Mouse (Mus musculus) CH12.LX (cell line): ENCODE results near the gene Fchsd2. TPM values are rescaled to one million over a fixed set of nuclear protein-coding genes. Genes with fewer than 3 reads are reported as not detected.

ENCODE experiments used
- DNase-seq: peaks from one replicate; pipeline ENCODE4 v3.0.0-alpha.2; 2013; ENCODE audit errors: extremely low read depth
- H3K27ac ChIP-seq: 2 replicates; pipeline ENCODE4 v1.5.1; 2012; ENCODE audit warnings: low read depth, mild to moderate bottlenecking, control low read depth, moderate library complexity; ENCODE audit not compliant: insufficient read depth
- H3K27me3 ChIP-seq: replicated peaks from 2 replicates; pipeline ENCODE3; 2012; ENCODE audit warnings: inconsistent platforms
- H3K36me3 ChIP-seq, 2 experiments: replicated peaks in 1 of 2; 2 replicates each; pipeline versions ENCODE3 to v1.6.1; 2012; ENCODE audit warnings: inconsistent platforms in 1 of 2, low read length in 1 of 2, mild to moderate bottlenecking in 1 of 2, mixed read lengths in 1 of 2, moderate library complexity in 1 of 2; ENCODE audit not compliant: control insufficient read depth in 1 of 2, insufficient read depth in 1 of 2
- H3K4me1 ChIP-seq, 2 experiments: 2 replicates each; pipeline ENCODE4 v1.6.1; 2012; ENCODE audit warnings: inconsistent platforms in 1 of 2, moderate library complexity in 1 of 2; ENCODE audit not compliant: insufficient read depth in 2 of 2, control insufficient read depth in 1 of 2
- H3K4me2 ChIP-seq: 2 replicates; pipeline ENCODE4 v1.6.1; 2012; ENCODE audit warnings: low read depth, mild to moderate bottlenecking, control low read depth; ENCODE audit not compliant: poor library complexity, insufficient read depth, severe bottlenecking
- H3K4me3 ChIP-seq, 3 experiments: fragments of 150-350 bp in 1 of 3; sonication (generic) in 1 of 3; replicated peaks in 1 of 3; 2 replicates each; pipeline versions ENCODE3 to v1.5.1; 2011 to 2012; ENCODE audit warnings: low read depth in 2 of 3, low read length in 2 of 3, mild to moderate bottlenecking in 2 of 3, moderate library complexity in 2 of 3, control low read depth in 1 of 3, improper control_type of control experiment in 1 of 3, inconsistent platforms in 1 of 3, mixed read lengths in 1 of 3; ENCODE audit not compliant: poor library complexity in 1 of 3
- H3K79me2 ChIP-seq: replicated peaks from 2 replicates; pipeline ENCODE4 v1.6.1; 2012; ENCODE audit warnings: mild to moderate bottlenecking, moderate library complexity; ENCODE audit not compliant: control insufficient read depth, poor library complexity, insufficient read depth, severe bottlenecking; ENCODE audit errors: extremely low read depth
- H3K9ac ChIP-seq: 2 replicates; pipeline ENCODE4 v1.6.1; 2012; ENCODE audit warnings: low read depth, mild to moderate bottlenecking, control low read depth, moderate library complexity; ENCODE audit not compliant: insufficient read depth
- H3K9me3 ChIP-seq: replicated peaks from 2 replicates; pipeline ENCODE3; 2012; ENCODE audit warnings: low read length, inconsistent platforms, mixed read lengths
- ETS1 ChIP-seq: conservative IDR thresholded peaks from 2 replicates; pipeline ENCODE4 v1.6.1; 2012; ENCODE audit warnings: low read depth, mild to moderate bottlenecking, inconsistent platforms, low read length, improper control_type of control experiment, moderate library complexity
- HCFC1 ChIP-seq: IDR thresholded peaks from 2 replicates; pipeline ENCODE4 v1.6.1; 2012; ENCODE audit warnings: low read depth, mild to moderate bottlenecking, inconsistent platforms, low read length, improper control_type of control experiment
- IRF4 ChIP-seq: IDR thresholded peaks from 2 replicates; pipeline ENCODE4 v1.6.1; 2014; ENCODE audit warnings: low read depth, mild to moderate bottlenecking, inconsistent platforms, low read length, improper control_type of control experiment
- JUND ChIP-seq: conservative IDR thresholded peaks from 2 replicates; pipeline ENCODE4 v1.6.1; 2011; ENCODE audit warnings: low read depth, low read length, improper control_type of control experiment
- KAT2A ChIP-seq: IDR thresholded peaks from 2 replicates; pipeline ENCODE4 v1.6.1; 2012; ENCODE audit warnings: low read length, improper control_type of control experiment, inconsistent platforms; ENCODE audit not compliant: insufficient replicate concordance
- MEF2A ChIP-seq: IDR thresholded peaks from 2 replicates; pipeline ENCODE4 v1.6.1; 2014; ENCODE audit warnings: low read depth, mild to moderate bottlenecking, inconsistent platforms, low read length, improper control_type of control experiment, borderline replicate concordance
- MXI1 ChIP-seq: IDR thresholded peaks from 2 replicates; pipeline ENCODE4 v1.6.1; 2011; ENCODE audit warnings: mild to moderate bottlenecking, low read depth, low read length, improper control_type of control experiment
- NELFE ChIP-seq: IDR thresholded peaks from 2 replicates; pipeline ENCODE4 v1.6.1; 2011; ENCODE audit warnings: low read depth, low read length, improper control_type of control experiment
- NRF1 ChIP-seq: IDR thresholded peaks from 2 replicates; pipeline ENCODE4 v1.6.1; 2014; ENCODE audit warnings: low read depth, mild to moderate bottlenecking, inconsistent platforms, low read length, improper control_type of control experiment, moderate library complexity
- PAX5 ChIP-seq: IDR thresholded peaks from 2 replicates; pipeline ENCODE4 v1.6.1; 2012; ENCODE audit warnings: low read length, inconsistent platforms, mixed read lengths
- POLR2A ChIP-seq: IDR thresholded peaks from 2 replicates; pipeline ENCODE4 v1.6.1; 2011; ENCODE audit warnings: low read depth, mild to moderate bottlenecking, improper control_type of control experiment, low read length
- POLR2AphosphoS2 ChIP-seq: IDR thresholded peaks from 2 replicates; pipeline ENCODE4 v1.6.1; 2011; ENCODE audit warnings: low read depth, low read length, improper control_type of control experiment
- RCOR1 ChIP-seq: conservative IDR thresholded peaks from 2 replicates; pipeline ENCODE4 v1.6.1; 2012; ENCODE audit warnings: low read depth, mild to moderate bottlenecking, inconsistent platforms, low read length, improper control_type of control experiment
- SMC3 ChIP-seq: IDR thresholded peaks from 2 replicates; pipeline ENCODE4 v1.6.1; 2011; ENCODE audit warnings: low read depth, low read length, improper control_type of control experiment
- TCF12 ChIP-seq: IDR thresholded peaks from 2 replicates; pipeline ENCODE4 v1.6.1; 2014; ENCODE audit warnings: low read depth, mild to moderate bottlenecking, inconsistent platforms, low read length, improper control_type of control experiment
- USF1 ChIP-seq: IDR thresholded peaks from 2 replicates; pipeline ENCODE4 v1.6.1; 2014; ENCODE audit warnings: low read depth, mild to moderate bottlenecking, inconsistent platforms, low read length, improper control_type of control experiment
- ZMIZ1 ChIP-seq: IDR thresholded peaks from 2 replicates; pipeline ENCODE4 v1.6.1; 2012; ENCODE audit warnings: low read depth, mild to moderate bottlenecking, inconsistent platforms, low read length, improper control_type of control experiment
- ZNF384 ChIP-seq: IDR thresholded peaks from 2 replicates; pipeline ENCODE4 v1.6.1; 2012; ENCODE audit warnings: low read depth, low read length, improper control_type of control experiment, inconsistent platforms
- dilution Hi-C: fragments of 300-500 bp; cut with MboI; formaldehyde crosslinking; loops from 2 replicates; pipeline ENCODE4 v1.14.3; 2020; ENCODE audit warnings: low sequenced_read_pairs; ENCODE audit not compliant: extremely low pct_unique_long_range_greater_than_20kb, extremely low pct_ligation_motif_present
- in situ Hi-C: fragments of 300-500 bp; cut with MboI; formaldehyde crosslinking; loops from 3 replicates; pipeline ENCODE4 v1.14.3; 2019; ENCODE audit warnings: low sequenced_read_pairs, low pct_ligation_motif_present, low pct_unique_long_range_greater_than_20kb, mixed read lengths
- polyA plus RNA-seq: library from polyadenylated mRNA; unstranded; fragments of >175 nt; gene quantifications from 2 replicates; pipeline ENCODE4 v1.2.1, GENCODE M21; 2012; ENCODE audit warnings: low read depth; ENCODE audit not compliant: insufficient read length
- total RNA-seq, 2 experiments: library from RNA; depleted of rRNA; stranded (reverse); fragments of 300-350 nt in 1 of 2; fragments of >200 nt in 1 of 2; gene quantifications; 2 replicates each; pipeline ENCODE4 v1.2.3; 2012 to 2014

Gene Fchsd2
- total and polyA plus RNA-seq, 3 experiments, result 23.8 to 38.2 (median 25.5) TPM

GRCm38 (mm10) chr7:101329606-101330005 lies 236.9 kb downstream of the Fchsd2 start:
- Histone ChIP-seq H3K4me2 (no peak overlapping the region), H3K9me3 (no peaks in the 10 kb centered on the region), H3K27me3 (peaks cover 3% of the 10 kb centered on the region), H3K4me1 (peaks cover 0 to 15% of the 10 kb centered on the region in 2 experiments; a peak in 2 of 4 replicates), H3K4me3 (no peak overlapping the region), H3K9ac (no peak overlapping the region), H3K27ac (no peak overlapping the region), H3K36me3 (no peaks in the 10 kb centered on the region), H3K79me2 (no peaks in the 10 kb centered on the region)
- TF ChIP-seq POLR2A (no peak), USF1 (no peak), NRF1 (no peak), ETS1 (no peak), ZNF384 (no peak)
- in situ Hi-C loops, result no loop called here
- dilution Hi-C loops, result no loop called here
- no peak for DNase-seq

GRCm38 (mm10) chr7:101330074-101330840 lies 237.6 kb downstream of the Fchsd2 start:
- peaks cover 0 to 15% of the 10 kb centered on the region in 2 experiments; a peak in 2 of 4 replicates for H3K4me1 ChIP-seq
- no peak overlapping the region for H3K27ac ChIP-seq
- peaks cover 3% of the 10 kb centered on the region for H3K27me3 ChIP-seq
- dilution Hi-C loops, result no loop called here
- H3K9ac ChIP-seq, result no peak overlapping the region
- no peak overlapping the region for H3K4me3 ChIP-seq
- no peak overlapping the region for H3K4me2 ChIP-seq
- H3K79me2 ChIP-seq, result no peaks in the 10 kb centered on the region
- in situ Hi-C loops, result no loop called here
- TF ChIP-seq POLR2AphosphoS2 (no peak), MXI1 (no peak), RCOR1 (no peak), TCF12 (no peak), PAX5 (no peak), IRF4 (no peak), JUND (no peak), MEF2A (no peak), ZMIZ1 (no peak), ZNF384 (no peak), NELFE (no peak), NRF1 (no peak), KAT2A (no peak), SMC3 (no peak), USF1 (no peak), HCFC1 (no peak)
- H3K36me3 ChIP-seq, result no peaks in the 10 kb centered on the region
- no peak for DNase-seq
- no peaks in the 10 kb centered on the region for H3K9me3 ChIP-seq
